Mouse (Mus musculus): ENCODE data around the gene C1ql3. TPM values are rescaled to one million over a fixed set of nuclear protein-coding genes. Genes with fewer than 3 reads are reported as not detected.

C1ql3 gene
- polyA plus RNA-seq (2012; rRNA removed; ENCODE audit: low replicate concordance), result 0.49 and 1.2 TPM in 2 replicates

GRCm38 (mm10) chr2:13011472-13011871 lies at the start of gene C1ql3:
Gene C1ql3 (minus strand): TSS chr2:13011806.

Other genes with a start within 250 kb of the C1ql3 start
- gene Pter, start 87.8 kb downstream of the C1ql3 start, polyA plus RNA-seq (2012; rRNA removed; ENCODE audit: low replicate concordance), result 3.1 and 8.1 TPM in 2 replicates

Data from mammary gland, adult 2 months (tissue).